Mouse (Mus musculus) forebrain, postnatal 0 days (tissue): Measurements from ENCODE around the gene Grip1. TPM values are rescaled to one million over a fixed set of nuclear protein-coding genes. Genes with fewer than 3 reads are reported as not detected.

Experiments used
- ATAC-seq: fragments of 200-750 bp; cut with Nextera tagmentation; 2 replicates; pipeline ENCODE4 v1.8.0; 2017; ENCODE audit warnings: mild to moderate bottlenecking, moderate library complexity
- DNase-seq: peaks from one replicate; pipeline ENCODE4 v3.0.0-alpha.2; 2015
- H3K27ac ChIP-seq: fragments of 300-500 bp; sonication (generic); 2 replicates; pipeline ENCODE4 v1.5.1; 2014; ENCODE audit warnings: low read depth, mild to moderate bottlenecking, antibody characterized with exemption, low read length, moderate library complexity, mixed read lengths
- H3K27me3 ChIP-seq: fragments of 300-500 bp; sonication (generic); 2 replicates; pipeline ENCODE4 v1.6.1; 2014; ENCODE audit warnings: mild to moderate bottlenecking, low read length, mixed read lengths; ENCODE audit not compliant: insufficient read depth
- H3K36me3 ChIP-seq: fragments of 300-500 bp; sonication (generic); 2 replicates; pipeline ENCODE4 v1.6.1; 2014; ENCODE audit warnings: mild to moderate bottlenecking, moderate library complexity; ENCODE audit not compliant: insufficient read depth
- H3K4me1 ChIP-seq: fragments of 300-500 bp; sonication (generic); 2 replicates; pipeline ENCODE4 v1.6.1; 2014; ENCODE audit warnings: antibody characterized with exemption; ENCODE audit not compliant: insufficient read depth
- H3K4me2 ChIP-seq: fragments of 300-500 bp; sonication (generic); 2 replicates; pipeline ENCODE4 v1.6.1; 2014; ENCODE audit warnings: low read depth, mild to moderate bottlenecking, moderate library complexity
- H3K4me3 ChIP-seq: fragments of 300-500 bp; sonication (generic); 2 replicates; pipeline ENCODE4 v1.5.1; 2014; ENCODE audit warnings: low read depth, low read length, mixed read lengths
- H3K9ac ChIP-seq: fragments of 300-500 bp; sonication (generic); 2 replicates; pipeline ENCODE4 v1.6.1; 2014; ENCODE audit warnings: mild to moderate bottlenecking
- H3K9me3 ChIP-seq: fragments of 300-500 bp; sonication (generic); 2 replicates; pipeline ENCODE4 v1.6.1; 2016; ENCODE audit warnings: low read length
- CTCF ChIP-seq: sonication (generic); IDR thresholded peaks from 2 replicates; pipeline ENCODE4 v1.5.1; 2016; ENCODE audit warnings: antibody characterized with exemption, control low read depth, low read depth
- WGBS: fragments of 180-500 bp; shearing (Covaris S2); extraction: QIAGEN DNeasy Blood & Tissue Kit; methylation state at CpG from one replicate; pipeline ENCODE4 v1.1.7; 2014; 5-methylcytosine and 5-hydroxymethylcytosine counted together
- polyA plus RNA-seq: library from polyadenylated mRNA; unstranded; fragments of >200 nt; fragmentation: Nextera tagmentation; extraction: Ambion mirVana; gene quantifications from 2 replicates; pipeline ENCODE4 v1.2.1, GENCODE M21; 2015
- total RNA-seq: library from RNA; depleted of rRNA; stranded (reverse); fragments of >200 nt; gene quantifications from 2 replicates; pipeline ENCODE4 v1.2.3, GENCODE M21; 2014

Gene Grip1
- total and polyA plus RNA-seq, 2 experiments from 2014 or later, result 14.8 to 34.5 TPM

DNA sequence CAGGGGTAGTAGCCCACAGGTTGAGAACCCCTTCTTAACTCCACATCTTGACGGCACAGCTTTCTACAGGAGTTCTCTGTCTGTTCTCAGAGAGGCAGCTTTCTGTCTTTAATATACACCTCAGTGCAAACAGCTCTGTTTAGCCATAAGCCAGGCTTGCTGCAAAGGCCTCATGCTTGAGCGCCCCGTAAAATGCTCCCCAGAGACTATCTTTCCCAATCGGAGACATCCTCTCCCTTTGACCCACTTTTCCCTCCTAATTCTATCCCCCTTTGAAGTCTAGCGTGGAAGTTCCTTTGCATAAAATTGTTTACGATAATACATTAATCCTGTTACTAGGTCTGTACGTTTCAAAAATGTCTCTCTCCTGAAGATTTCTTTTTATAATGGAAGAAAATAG is 102.7 kb downstream of the Grip1 start:
- DNase-seq (no peak), ATAC-seq (no peak)
- Histone ChIP-seq H3K9me3 (no peaks in the 10 kb centered on the region), H3K27ac (no peak overlapping the region), H3K4me1 (no peaks in the 10 kb centered on the region), H3K4me2 (no peak overlapping the region), H3K9ac (no peak overlapping the region), H3K36me3 (no peaks in the 10 kb centered on the region), H3K27me3 (no peaks in the 10 kb centered on the region), H3K4me3 (no peak overlapping the region)
- no peak for TF ChIP-seq CTCF
- 79% methylated on average over 7 of the region's 7 CpGs for WGBS

DNA sequence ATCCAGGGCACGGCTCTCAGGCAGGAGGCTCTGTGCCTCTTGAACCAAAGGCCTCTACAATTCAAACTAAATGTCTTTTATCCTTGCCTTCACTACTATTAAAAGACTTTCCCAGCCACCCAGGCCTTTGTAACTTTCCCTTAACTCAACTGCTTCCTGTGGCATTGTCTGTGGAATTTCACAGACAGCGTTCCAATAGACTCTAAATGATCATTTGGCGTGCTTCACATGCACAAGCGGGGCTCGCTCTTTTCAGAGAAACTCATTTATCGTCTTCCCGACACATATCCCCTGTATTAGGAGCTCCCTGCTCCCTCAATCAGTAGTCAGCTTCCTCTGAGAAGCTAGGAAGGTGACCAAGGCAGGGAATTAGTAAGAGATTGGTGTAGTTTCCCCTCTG is 104.8 kb downstream of the Grip1 start:
- Histone ChIP-seq H3K27ac (no peak overlapping the region), H3K4me2 (no peak overlapping the region), H3K4me3 (no peak overlapping the region), H3K9me3 (no peaks in the 10 kb centered on the region), H3K9ac (no peak overlapping the region), H3K27me3 (no peaks in the 10 kb centered on the region), H3K4me1 (no peaks in the 10 kb centered on the region), H3K36me3 (no peaks in the 10 kb centered on the region)
- ATAC-seq, result no peak
- WGBS, result 62% methylated on average over 7 of the region's 7 CpGs
- no peak for DNase-seq
- no peak for TF ChIP-seq CTCF

DNA sequence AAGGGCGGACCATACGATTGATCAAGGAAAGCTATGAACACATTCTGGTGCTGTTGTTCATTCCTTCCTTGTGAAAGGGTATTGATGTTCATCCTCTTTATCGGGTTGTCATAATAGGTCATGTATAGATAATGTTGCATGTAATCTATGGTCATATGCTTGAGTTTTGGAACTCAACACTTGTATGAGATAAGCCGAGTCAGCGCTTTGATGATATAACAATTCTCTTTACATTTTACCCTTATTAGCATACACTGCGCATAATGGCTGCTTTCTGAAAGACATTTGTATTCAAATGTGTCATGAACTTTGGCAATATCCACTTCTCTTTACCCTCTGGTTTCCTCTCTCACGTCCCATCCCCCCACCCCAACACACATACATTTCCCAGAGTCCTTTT is 111.2 kb downstream of the Grip1 start:
- no peaks in the 10 kb centered on the region for H3K9me3 ChIP-seq
- no peak for TF ChIP-seq CTCF
- WGBS, result 93% methylated on average over 7 of the region's 7 CpGs

GRCm38 (mm10) chr10:119573134-119573533 is 119.5 kb downstream of the Grip1 start:
- Histone ChIP-seq H3K4me3 (no peak overlapping the region), H3K36me3 (no peaks in the 10 kb centered on the region), H3K27me3 (no peaks in the 10 kb centered on the region), H3K4me1 (no peaks in the 10 kb centered on the region), H3K27ac (no peak overlapping the region), H3K9ac (no peak overlapping the region), H3K9me3 (no peaks in the 10 kb centered on the region), H3K4me2 (no peak overlapping the region)
- no peak for ATAC-seq
- DNase-seq, result no peak
- 90% methylated on average over 9 of the region's 9 CpGs for WGBS
- no peak for TF ChIP-seq CTCF

More for the DNA sequence above, 111.2 kb downstream of the Grip1 start:
- ATAC-seq (no peak), DNase-seq (no peak)
- Histone ChIP-seq H3K27ac (no peak overlapping the region), H3K4me2 (no peak overlapping the region), H3K27me3 (no peaks in the 10 kb centered on the region), H3K4me3 (no peak overlapping the region), H3K9ac (no peak overlapping the region), H3K36me3 (no peaks in the 10 kb centered on the region), H3K4me1 (no peaks in the 10 kb centered on the region)

GRCm38 (mm10) chr10:119575780-119576179 is 122.2 kb downstream of the Grip1 start:
- WGBS, result 91% methylated on average over 1 of the region's 1 CpGs
- Histone ChIP-seq H3K27me3 (no peaks in the 10 kb centered on the region), H3K9ac (no peak overlapping the region), H3K4me3 (no peak overlapping the region), H3K36me3 (no peaks in the 10 kb centered on the region), H3K27ac (no peak overlapping the region), H3K4me1 (no peaks in the 10 kb centered on the region), H3K4me2 (no peak overlapping the region), H3K9me3 (no peaks in the 10 kb centered on the region)
- no peak for ATAC-seq
- no peak for DNase-seq
- TF ChIP-seq CTCF, result no peak

DNA sequence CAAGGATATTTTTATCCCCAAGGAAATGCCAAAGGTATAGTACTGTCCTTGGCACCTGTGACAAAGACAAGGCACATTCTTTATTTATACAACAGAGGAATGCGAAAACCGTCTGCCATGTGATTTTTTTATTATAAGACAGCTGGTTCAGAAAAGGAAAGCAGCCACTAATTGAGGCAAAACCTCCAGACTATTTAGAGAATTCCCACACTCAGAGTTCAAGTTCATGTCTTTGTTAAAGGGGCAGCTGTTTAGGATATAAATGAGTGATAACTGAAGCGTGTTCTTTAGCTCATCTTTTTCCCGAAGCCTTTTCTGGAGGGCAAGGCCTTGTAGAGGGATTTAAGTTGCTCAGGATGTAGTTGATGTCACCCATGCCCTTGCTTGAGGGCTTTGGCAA is 126.4 kb downstream of the Grip1 start:
- Histone ChIP-seq H3K9ac (no peak overlapping the region), H3K27me3 (no peaks in the 10 kb centered on the region), H3K36me3 (no peaks in the 10 kb centered on the region), H3K4me3 (no peak overlapping the region), H3K4me1 (no peaks in the 10 kb centered on the region), H3K27ac (no peak overlapping the region), H3K9me3 (no peaks in the 10 kb centered on the region), H3K4me2 (no peak overlapping the region)
- no peak for ATAC-seq
- 63% methylated on average over 4 of the region's 4 CpGs for WGBS
- TF ChIP-seq CTCF, result no peak
- DNase-seq, result no peak

DNA sequence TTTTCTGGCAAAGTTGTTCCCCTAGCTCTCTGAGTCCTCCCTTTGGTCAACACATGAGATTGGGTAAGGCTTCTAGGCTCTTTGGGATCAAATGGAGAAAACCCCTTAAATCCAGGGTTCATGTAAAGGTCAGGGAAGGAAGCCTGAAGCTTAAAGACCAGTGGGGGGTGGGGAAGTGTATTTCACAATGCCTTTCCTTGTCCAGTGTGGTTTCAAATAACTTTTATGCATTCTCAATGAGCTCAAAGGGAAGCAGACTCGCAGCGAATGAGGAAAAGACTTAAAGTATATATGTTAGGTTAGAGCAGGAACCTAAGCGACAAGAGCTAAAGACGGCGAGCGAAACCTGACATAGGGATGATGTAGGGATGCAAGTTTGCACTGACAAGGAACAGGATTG is 131.0 kb downstream of the Grip1 start:
- TF ChIP-seq CTCF, result no peak
- WGBS, result 73% methylated on average over 6 of the region's 6 CpGs
- no peaks in the 10 kb centered on the region for H3K27me3 ChIP-seq
- no peaks in the 10 kb centered on the region for H3K36me3 ChIP-seq
- no peak for DNase-seq
- no peaks in the 10 kb centered on the region for H3K9me3 ChIP-seq
- ATAC-seq, result no peak
- no peak overlapping the region for H3K4me3 ChIP-seq
- H3K4me1 ChIP-seq, result no peaks in the 10 kb centered on the region
- no peak overlapping the region for H3K9ac ChIP-seq
- H3K27ac ChIP-seq, result no peak overlapping the region
- no peak overlapping the region for H3K4me2 ChIP-seq

GRCm38 (mm10) chr10:119586976-119587375 is 133.3 kb downstream of the Grip1 start:
- ATAC-seq, result no peak
- no peaks in the 10 kb centered on the region for H3K4me1 ChIP-seq
- no peaks in the 10 kb centered on the region for H3K36me3 ChIP-seq
- H3K4me2 ChIP-seq, result no peak overlapping the region
- no peaks in the 10 kb centered on the region for H3K27me3 ChIP-seq
- no peaks in the 10 kb centered on the region for H3K9me3 ChIP-seq
- no peak for TF ChIP-seq CTCF
- H3K4me3 ChIP-seq, result no peak overlapping the region
- no peak overlapping the region for H3K9ac ChIP-seq
- 75% methylated on average over 3 of the region's 3 CpGs for WGBS
- no peak for DNase-seq
- no peak overlapping the region for H3K27ac ChIP-seq
